Mouse (Mus musculus): ENCODE data around the gene C1qbp. TPM values are rescaled to one million over a fixed set of nuclear protein-coding genes. Genes with fewer than 3 reads are reported as not detected.

C1qbp gene
- polyA plus RNA-seq, 1 experiment: 71.3 TPM

DNA sequence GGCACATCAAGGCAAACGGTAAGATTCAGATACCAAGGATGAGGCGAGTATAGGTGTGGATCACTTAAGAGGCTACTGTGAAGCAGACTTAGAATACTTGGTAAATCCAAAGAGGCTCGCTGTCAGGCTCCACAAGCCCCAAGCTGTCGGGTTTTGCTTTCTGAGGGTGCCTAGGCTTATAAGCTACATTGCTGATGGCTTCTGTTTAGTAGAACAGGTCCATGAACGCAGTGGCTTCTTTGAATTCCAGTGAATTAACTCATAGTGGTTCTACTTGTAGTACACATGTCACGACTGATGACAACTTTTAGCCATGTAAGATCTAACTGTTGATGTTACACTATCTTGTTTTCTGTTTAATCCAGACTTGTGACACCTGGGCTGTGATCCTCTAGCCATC is 5.5 kb downstream of the C1qbp start:
- no peak overlapping the region for H3K27ac ChIP-seq (ENCODE audit: insufficient read depth, low read length)
- DNase-seq (ENCODE audit: low read depth in 1 of 2, low spot score in 2 of 2): no peak
- H3K36me3 ChIP-seq (ENCODE audit: control insufficient read depth, insufficient read depth, low read length): peaks cover 33% of the 10 kb centered on the region

DNA sequence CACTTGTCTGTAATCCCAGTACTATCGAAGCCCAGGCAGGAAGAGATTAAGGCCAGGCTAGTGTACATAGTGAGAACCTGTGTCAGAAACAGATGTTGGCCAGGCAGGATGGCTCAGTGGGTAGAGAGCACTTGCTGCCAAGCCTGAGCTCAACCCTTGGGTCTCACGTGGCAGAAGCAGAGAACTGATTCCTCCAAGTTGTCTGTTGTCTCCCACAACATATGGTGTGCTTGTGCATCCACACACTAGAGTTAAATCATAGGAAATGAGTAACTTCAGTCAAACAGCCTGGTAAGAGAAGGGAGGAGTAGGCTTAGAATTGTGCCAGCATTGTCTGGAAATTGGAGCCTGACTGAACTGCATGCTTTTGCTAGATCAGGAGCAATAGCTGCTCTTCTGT is 7.6 kb downstream of the C1qbp start:
- TF ChIP-seq POLR2A (IDR thresholded peaks at IDR 0.05; ENCODE audit: low read depth, low read length) (no peak), CTCF (IDR thresholded peaks at IDR 0.05; ENCODE audit: extremely low read depth, insufficient read depth, insufficient read length, insufficient replicate concordance) (no peak)
- Histone ChIP-seq H3K4me1 (ENCODE audit: control insufficient read depth, insufficient read depth, insufficient read length) (no peaks in the 10 kb centered on the region; the same call in 1 of the 2 replicates), H3K4me3 (ENCODE audit: extremely low read depth, insufficient read depth, insufficient read length) (no peak overlapping the region), H3K27ac (ENCODE audit: insufficient read depth, low read length) (no peak overlapping the region), H3K36me3 (ENCODE audit: control insufficient read depth, insufficient read depth, low read length) (peaks cover 33% of the 10 kb centered on the region), H3K27me3 (ENCODE audit: control insufficient read depth, insufficient read depth, low read length) (no peaks in the 10 kb centered on the region)
- 84% methylated on average over 2 of the region's 2 CpGs for WGBS
- no peak for DNase-seq (ENCODE audit: low read depth in 1 of 2, low spot score in 2 of 2)

More for the DNA sequence above, 5.5 kb downstream of the C1qbp start:
- H3K27me3 ChIP-seq (ENCODE audit: control insufficient read depth, insufficient read depth, low read length): no peaks in the 10 kb centered on the region
- TF ChIP-seq POLR2A (IDR thresholded peaks at IDR 0.05; ENCODE audit: low read depth, low read length) (no peak), CTCF (IDR thresholded peaks at IDR 0.05; ENCODE audit: extremely low read depth, insufficient read depth, insufficient read length, insufficient replicate concordance) (no peak)
- peaks cover 4% of the 10 kb centered on the region for H3K4me1 ChIP-seq (ENCODE audit: control insufficient read depth, insufficient read depth, insufficient read length)
- WGBS: 95% methylated on average over 6 of the region's 6 CpGs
- no peak overlapping the region for H3K4me3 ChIP-seq (ENCODE audit: extremely low read depth, insufficient read depth, insufficient read length)

DNA sequence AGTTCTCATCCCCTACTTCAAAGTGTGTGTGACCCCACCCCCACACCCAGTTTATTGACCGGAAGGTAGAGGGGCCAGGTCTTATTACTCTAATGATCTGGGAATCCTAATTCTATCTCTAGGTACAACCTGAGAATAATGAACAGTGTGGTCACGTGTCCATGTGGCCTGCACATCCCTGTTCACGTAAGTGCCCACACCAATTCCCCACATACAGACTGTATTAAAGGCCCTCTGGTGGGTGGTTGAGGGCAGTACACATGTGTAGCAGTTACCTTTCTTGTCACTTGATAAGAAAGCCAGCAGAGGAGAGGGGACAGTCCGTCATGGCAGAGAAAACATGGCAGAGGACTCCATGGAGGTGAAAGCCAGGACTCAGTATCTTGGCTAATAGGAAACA is 8.9 kb downstream of the C1qbp start:
- no peak overlapping the region for H3K27ac ChIP-seq (ENCODE audit: insufficient read depth, low read length)
- 84% methylated on average over 4 of the region's 4 CpGs for WGBS
- no peak for TF ChIP-seq CTCF (IDR thresholded peaks at IDR 0.05; ENCODE audit: extremely low read depth, insufficient read depth, insufficient read length, insufficient replicate concordance)
- no peak for TF ChIP-seq POLR2A (IDR thresholded peaks at IDR 0.05; ENCODE audit: low read depth, low read length)
- peaks cover 26% of the 10 kb centered on the region for H3K36me3 ChIP-seq (ENCODE audit: control insufficient read depth, insufficient read depth, low read length)
- DNase-seq (ENCODE audit: low read depth in 1 of 2, low spot score in 2 of 2): no peak
- H3K27me3 ChIP-seq (ENCODE audit: control insufficient read depth, insufficient read depth, low read length): no peaks in the 10 kb centered on the region
- H3K4me3 ChIP-seq (ENCODE audit: extremely low read depth, insufficient read depth, insufficient read length): no peak overlapping the region
- H3K4me1 ChIP-seq (ENCODE audit: control insufficient read depth, insufficient read depth, insufficient read length): no peaks in the 10 kb centered on the region; the same call in 1 of the 2 replicates

DNA sequence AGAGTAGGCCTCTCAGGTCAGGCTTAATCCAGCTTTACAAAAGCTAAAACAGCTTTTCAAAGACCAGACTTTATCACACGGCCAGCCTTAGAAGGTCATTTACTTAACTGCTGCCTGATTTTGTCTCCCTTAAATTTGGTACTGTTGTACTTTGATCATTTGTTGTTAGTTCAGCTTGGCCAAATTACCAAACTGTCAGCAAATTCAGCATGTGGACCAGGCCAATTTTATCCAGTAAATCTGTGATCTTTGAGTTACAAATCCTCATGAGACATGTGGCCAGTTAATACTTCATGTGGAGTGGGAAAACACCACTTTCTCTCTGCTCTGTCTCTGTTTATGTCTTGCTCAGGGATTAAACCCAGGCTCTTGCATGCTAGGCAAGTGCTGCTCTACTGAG is 10.2 kb downstream of the C1qbp start:
- peaks cover 17% of the 10 kb centered on the region for H3K36me3 ChIP-seq (ENCODE audit: control insufficient read depth, insufficient read depth, low read length)
- no peak overlapping the region for H3K4me3 ChIP-seq (ENCODE audit: extremely low read depth, insufficient read depth, insufficient read length)
- peaks cover 2% of the 10 kb centered on the region; the same call in 1 of the 2 replicates for H3K4me1 ChIP-seq (ENCODE audit: control insufficient read depth, insufficient read depth, insufficient read length)
- H3K27ac ChIP-seq (ENCODE audit: insufficient read depth, low read length): no peak overlapping the region
- WGBS: 98% methylated on average over 1 of the region's 1 CpGs
- H3K27me3 ChIP-seq (ENCODE audit: control insufficient read depth, insufficient read depth, low read length): no peaks in the 10 kb centered on the region
- no peak for DNase-seq (ENCODE audit: low read depth in 1 of 2, low spot score in 2 of 2)
- no peak for TF ChIP-seq POLR2A (IDR thresholded peaks at IDR 0.05; ENCODE audit: low read depth, low read length)
- no peak for TF ChIP-seq CTCF (IDR thresholded peaks at IDR 0.05; ENCODE audit: extremely low read depth, insufficient read depth, insufficient read length, insufficient replicate concordance)

DNA sequence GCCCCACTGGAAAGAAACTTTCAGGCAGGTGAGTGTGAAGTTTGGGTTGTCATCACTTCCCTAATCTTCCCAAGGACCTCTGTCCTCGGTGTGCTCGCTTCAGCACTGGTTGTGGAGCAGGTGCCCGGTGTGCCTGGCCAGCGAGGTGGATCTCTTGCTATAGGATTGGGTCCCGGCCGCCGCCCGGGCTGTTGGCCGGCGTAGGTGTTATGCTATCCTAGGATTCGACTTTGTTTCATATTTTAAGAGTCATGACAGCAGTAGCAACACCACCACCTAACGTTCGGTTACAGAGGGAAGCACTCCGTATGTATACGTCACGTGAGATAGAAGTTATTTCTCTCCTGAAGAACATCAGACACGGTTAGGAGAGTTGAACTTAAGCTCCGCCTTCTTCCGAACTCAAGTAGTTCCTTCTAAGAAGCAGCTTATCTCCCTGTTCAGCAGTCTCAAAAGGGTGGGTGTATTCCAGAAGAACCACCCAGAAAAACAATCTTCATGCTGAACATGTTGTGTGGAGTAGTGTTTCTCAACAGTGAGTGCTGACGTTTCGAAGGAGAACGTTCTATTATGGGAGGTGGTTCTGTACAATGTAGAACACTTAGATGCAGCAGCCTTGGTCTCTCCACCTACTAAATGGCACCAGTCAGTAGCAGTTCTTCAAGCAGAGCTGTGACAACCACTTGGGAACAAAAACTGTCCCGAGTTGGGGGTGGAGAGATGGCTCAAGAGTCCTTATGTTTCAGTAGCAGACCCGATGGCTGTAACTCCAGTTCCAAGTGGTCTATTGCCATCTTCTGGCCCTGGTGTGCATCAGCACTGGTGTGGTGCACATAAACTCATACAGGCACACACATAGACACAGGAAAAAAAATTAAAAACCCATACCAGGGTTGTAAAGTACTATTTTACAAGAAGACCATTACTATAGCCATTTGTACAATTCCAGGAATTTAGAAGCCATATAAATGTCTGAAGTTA is 12.0 kb downstream of the C1qbp start:
- WGBS: 12% methylated on average over 24 of the region's 24 CpGs
- peak in 1 of 2 experiments; percentile 52 for DNase-seq (ENCODE audit: low read depth in 1 of 2, low spot score in 2 of 2)
- Histone ChIP-seq H3K4me3 (ENCODE audit: extremely low read depth, insufficient read depth, insufficient read length) (peak overlapping the region; percentile 71), H3K36me3 (ENCODE audit: control insufficient read depth, insufficient read depth, low read length) (peaks cover 8% of the 10 kb centered on the region), H3K27me3 (ENCODE audit: control insufficient read depth, insufficient read depth, low read length) (no peaks in the 10 kb centered on the region), H3K27ac (ENCODE audit: insufficient read depth, low read length) (peak overlapping the region; percentile 87), H3K4me1 (ENCODE audit: control insufficient read depth, insufficient read depth, insufficient read length) (peaks cover 2% of the 10 kb centered on the region; the same call in 1 of the 2 replicates)
- TF ChIP-seq CTCF (IDR thresholded peaks at IDR 0.05; ENCODE audit: extremely low read depth, insufficient read depth, insufficient read length, insufficient replicate concordance): no peak
- no peak for TF ChIP-seq POLR2A (IDR thresholded peaks at IDR 0.05; ENCODE audit: low read depth, low read length)

DNA sequence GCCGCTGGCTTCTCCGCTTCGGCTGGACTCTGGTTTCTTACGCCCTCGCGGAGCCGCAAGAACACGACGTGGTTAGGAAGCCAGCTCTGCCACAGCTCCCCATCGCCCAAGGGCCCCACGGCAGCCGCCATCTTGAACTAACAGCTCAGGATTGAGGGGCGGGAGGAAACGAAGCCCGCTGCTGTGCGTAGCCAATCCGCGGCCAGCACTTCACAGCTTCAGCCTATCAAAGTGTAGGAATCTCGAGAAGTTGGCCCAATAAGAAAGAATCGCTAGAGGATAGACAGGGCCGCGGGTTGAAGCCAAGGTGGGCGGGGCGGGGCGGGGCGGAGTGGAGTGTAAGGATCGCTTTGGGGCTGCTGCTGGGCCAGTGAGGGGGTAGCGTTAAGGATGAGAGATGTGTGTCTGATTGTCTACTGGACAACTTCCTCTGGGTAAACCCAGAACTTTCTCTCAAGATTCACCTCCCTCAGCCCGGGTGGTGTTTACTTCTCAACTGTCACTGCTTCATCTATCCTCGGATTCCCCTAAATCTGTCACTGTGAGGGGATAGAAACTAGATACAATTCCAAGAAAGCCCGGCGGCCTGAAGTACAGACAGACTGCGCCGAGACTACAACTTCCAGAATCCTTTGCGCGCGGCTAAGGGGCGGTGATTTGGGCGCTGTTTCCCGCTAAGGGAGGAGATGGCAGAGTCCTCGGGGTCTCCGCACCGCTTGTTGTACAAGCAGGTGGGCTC is 12.8 kb downstream of the C1qbp start, which contains the start of the genes Nup88 and Rpain:
Gene Nup88, minus strand, starts transcription at position 153 of the 739 bp plus-strand sequence.
Gene Rpain, plus strand, starts transcription at position 393 of the 739 bp plus-strand sequence.
- peak within 1 kb of the TSS; percentile 92 for H3K4me3 ChIP-seq (ENCODE audit: extremely low read depth, insufficient read depth, insufficient read length)
- peak within 1 kb of the TSS; percentile 87 for H3K27ac ChIP-seq (ENCODE audit: insufficient read depth, low read length)
- H3K36me3 ChIP-seq (ENCODE audit: control insufficient read depth, insufficient read depth, low read length): peaks cover 7% of the 10 kb centered on the region
- DNase-seq (ENCODE audit: low read depth in 1 of 2, low spot score in 2 of 2): peak; percentile 91 to 95
- no peaks in the 10 kb centered on the region for H3K27me3 ChIP-seq (ENCODE audit: control insufficient read depth, insufficient read depth, low read length)
- TF ChIP-seq POLR2A (IDR thresholded peaks at IDR 0.05; ENCODE audit: low read depth, low read length) (peak; percentile 84), CTCF (IDR thresholded peaks at IDR 0.05; ENCODE audit: extremely low read depth, insufficient read depth, insufficient read length, insufficient replicate concordance) (no peak)
- 0% methylated on average over 43 of the region's 43 CpGs for WGBS
- peaks cover 2% of the 10 kb centered on the region; the same call in 1 of the 2 replicates for H3K4me1 ChIP-seq (ENCODE audit: control insufficient read depth, insufficient read depth, insufficient read length)
